Mouse (Mus musculus) intestine, postnatal 0 days (tissue): ENCODE data around the gene Zfp747. TPM values are rescaled to one million over a fixed set of nuclear protein-coding genes. Genes with fewer than 3 reads are reported as not detected.
A peak's percentile ranks its signal among the peaks of the same experiment; 100 is the strongest.

Experiments
- ATAC-seq: fragments of 200-750 bp; cut with Nextera tagmentation; 2 replicates; pipeline ENCODE4 v1.8.0; 2017; ENCODE audit warnings: mild to moderate bottlenecking, moderate TSS enrichment, moderate library complexity
- H3K27ac ChIP-seq: fragments of 300-500 bp; sonication (generic); 2 replicates; pipeline ENCODE4 v1.5.1; 2014; ENCODE audit warnings: mild to moderate bottlenecking, low read depth, low read length, moderate library complexity
- H3K27me3 ChIP-seq: fragments of 300-500 bp; sonication (generic); replicated peaks from 2 replicates; pipeline ENCODE4 v1.6.1; 2014; ENCODE audit warnings: low read length, mixed read lengths; ENCODE audit not compliant: control insufficient read depth, insufficient read depth
- H3K36me3 ChIP-seq: fragments of 300-500 bp; sonication (generic); 2 replicates; pipeline ENCODE4 v1.6.1; 2014; ENCODE audit warnings: mild to moderate bottlenecking, moderate library complexity; ENCODE audit not compliant: control insufficient read depth, insufficient read depth
- H3K4me1 ChIP-seq: fragments of 300-500 bp; sonication (generic); replicated peaks from 2 replicates; pipeline ENCODE4 v1.6.1; 2014; ENCODE audit warnings: antibody characterized with exemption, low read length, mixed read lengths; ENCODE audit not compliant: control insufficient read depth, insufficient read depth
- H3K4me2 ChIP-seq: fragments of 300-500 bp; sonication (generic); replicated peaks from 2 replicates; pipeline ENCODE4 v1.6.1; 2014; ENCODE audit warnings: low read depth, mild to moderate bottlenecking, moderate library complexity
- H3K4me3 ChIP-seq: fragments of 300-500 bp; sonication (generic); 2 replicates; pipeline ENCODE4 v1.5.1; 2014; ENCODE audit warnings: low read depth, low read length
- H3K9ac ChIP-seq: fragments of 300-500 bp; sonication (generic); 2 replicates; pipeline ENCODE4 v1.6.1; 2014; ENCODE audit warnings: mild to moderate bottlenecking, low read depth, low read length
- H3K9me3 ChIP-seq: fragments of 300-500 bp; sonication (generic); 2 replicates; pipeline ENCODE4 v1.6.1; 2016; ENCODE audit warnings: mixed run types; ENCODE audit not compliant: control insufficient read depth
- CTCF ChIP-seq: sonication (generic); IDR thresholded peaks from 2 replicates; pipeline ENCODE4 v1.5.1; 2016; ENCODE audit warnings: low read depth, mild to moderate bottlenecking, control low read depth, antibody characterized with exemption, moderate library complexity
- WGBS: fragments of 180-500 bp; shearing (Covaris S2); extraction: QIAGEN DNeasy Blood & Tissue Kit; methylation state at CpG from one replicate; pipeline ENCODE4 v1.1.7; 2014; 5-methylcytosine and 5-hydroxymethylcytosine counted together
- polyA plus RNA-seq: library from polyadenylated mRNA; unstranded; fragments of >200 nt; fragmentation: Nextera tagmentation; extraction: Ambion mirVana; gene quantifications from 2 replicates; pipeline ENCODE4 v1.2.1, GENCODE M21; 2015

The Zfp747 gene
- polyA plus RNA-seq, 1 experiment from 2014 or later = 7.3 TPM

- H3K4me1 ChIP-seq = 0 out of 2 replicates have a peak, but pooled peaks cover 2% of the 10 kb centered on the region
- H3K4me2 ChIP-seq = no peak overlapping the region
- no peaks in the 10 kb centered on the region for H3K36me3 ChIP-seq
- no peak for TF ChIP-seq CTCF
- no peaks in the 10 kb centered on the region for H3K9me3 ChIP-seq
- no peak overlapping the region for H3K4me3 ChIP-seq
- H3K27ac ChIP-seq = no peak overlapping the region
- no peaks in the 10 kb centered on the region for H3K27me3 ChIP-seq
- H3K9ac ChIP-seq = no peak overlapping the region
- no peak for ATAC-seq
- 83% methylated on average over 5 of the region's 5 CpGs for WGBS
These were observed 24.4 kb downstream of the Zfp747 start for GRCm38 (mm10) chr7:127351230-127352004.

DNA sequence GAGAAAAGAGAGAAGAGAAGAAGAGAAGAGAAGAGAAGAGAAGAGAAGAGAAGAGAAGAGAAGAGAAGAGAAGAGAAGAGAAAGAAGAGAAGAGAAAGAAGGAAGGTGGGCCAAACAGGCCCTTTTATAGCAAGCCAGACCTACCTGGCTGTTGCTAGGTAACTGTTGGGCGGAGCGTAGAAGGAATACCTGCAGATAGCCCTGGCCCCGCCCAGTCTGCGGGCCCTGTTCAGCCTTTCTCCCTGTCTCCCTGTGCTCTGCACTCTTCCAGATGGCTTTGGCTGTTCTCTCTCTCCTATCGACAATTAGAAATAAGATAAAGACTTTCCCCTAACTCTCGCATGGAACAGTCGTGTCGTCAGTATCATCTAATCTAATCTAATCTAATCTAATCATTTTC lies 29.2 kb downstream of the Zfp747 start:
- WGBS = 8% methylated on average over 8 of the region's 8 CpGs
- peak overlapping the region; percentile 75 for H3K4me3 ChIP-seq
- TF ChIP-seq CTCF = no peak
- H3K4me1 ChIP-seq = peaks cover 2% of the 10 kb centered on the region; the same call in 1 of the 2 replicates
- H3K4me2 ChIP-seq = peak overlapping the region; percentile 84
- H3K27ac ChIP-seq = peak overlapping the region; percentile 99
- H3K27me3 ChIP-seq = no peaks in the 10 kb centered on the region
- ATAC-seq = peak; percentile 52
- H3K9me3 ChIP-seq = no peaks in the 10 kb centered on the region
- H3K36me3 ChIP-seq = peaks cover 8% of the 10 kb centered on the region; the same call in 1 of the 2 replicates
- peak overlapping the region; percentile 85 for H3K9ac ChIP-seq

DNA sequence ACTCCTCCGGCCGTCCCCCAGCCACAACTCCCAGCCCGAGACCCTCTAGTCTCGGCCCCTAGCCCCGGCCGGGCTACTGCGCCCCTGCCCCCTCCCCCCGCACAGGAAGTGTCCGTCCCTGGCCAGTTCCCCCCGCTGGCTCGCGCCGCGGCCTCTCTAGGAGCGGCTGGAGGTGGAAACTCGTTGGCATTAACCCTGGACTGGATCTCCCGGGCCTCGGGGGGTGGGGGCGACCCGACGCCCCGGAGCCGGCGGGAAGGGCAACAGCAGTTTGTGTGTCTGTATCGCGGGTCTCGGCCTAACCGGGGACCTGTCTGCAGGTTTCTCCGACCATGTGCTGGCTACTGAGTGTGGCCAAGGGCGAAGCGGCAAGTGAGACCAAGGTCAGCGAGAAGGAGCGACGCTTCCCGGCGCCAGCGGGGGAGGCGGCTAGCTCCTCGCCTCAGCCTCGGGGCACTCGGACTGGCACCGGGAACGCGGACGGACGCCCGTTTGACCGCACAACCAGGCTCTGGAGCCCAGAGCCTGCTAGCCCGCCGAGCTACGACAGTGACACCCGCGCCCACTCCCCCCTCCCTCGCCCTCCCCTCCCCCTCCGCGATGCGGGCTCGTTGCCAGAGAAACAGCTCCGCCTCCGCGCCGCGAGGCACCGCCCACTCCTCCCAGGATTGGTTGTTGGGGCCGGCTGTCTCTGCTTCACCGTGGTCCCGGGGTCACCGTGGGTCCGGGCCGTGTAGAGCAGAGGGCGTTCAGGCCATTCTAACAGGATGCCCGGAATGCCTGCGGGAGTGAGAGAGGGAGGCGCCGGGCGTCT lies 30.1 kb downstream of the Zfp747 start, which contains the start of gene Zfp768:
Gene Zfp768, minus strand, starts transcription at position 78 of the 814 bp plus-strand sequence.
- Histone ChIP-seq H3K27ac (peak within 1 kb of the TSS; percentile 99), H3K4me3 (peak within 1 kb of the TSS; percentile 75), H3K36me3 (peaks cover 8% of the 10 kb centered on the region; the same call in 1 of the 2 replicates), H3K27me3 (no peaks in the 10 kb centered on the region), H3K4me2 (peak within 1 kb of the TSS; percentile 84), H3K9me3 (no peaks in the 10 kb centered on the region), H3K9ac (peak within 1 kb of the TSS; percentile 85), H3K4me1 (peaks cover 2% of the 10 kb centered on the region; the same call in 1 of the 2 replicates)
- TF ChIP-seq CTCF = no peak
- WGBS = under 1% methylated on average over 73 of the region's 76 CpGs
- ATAC-seq = peak; percentile 86

DNA sequence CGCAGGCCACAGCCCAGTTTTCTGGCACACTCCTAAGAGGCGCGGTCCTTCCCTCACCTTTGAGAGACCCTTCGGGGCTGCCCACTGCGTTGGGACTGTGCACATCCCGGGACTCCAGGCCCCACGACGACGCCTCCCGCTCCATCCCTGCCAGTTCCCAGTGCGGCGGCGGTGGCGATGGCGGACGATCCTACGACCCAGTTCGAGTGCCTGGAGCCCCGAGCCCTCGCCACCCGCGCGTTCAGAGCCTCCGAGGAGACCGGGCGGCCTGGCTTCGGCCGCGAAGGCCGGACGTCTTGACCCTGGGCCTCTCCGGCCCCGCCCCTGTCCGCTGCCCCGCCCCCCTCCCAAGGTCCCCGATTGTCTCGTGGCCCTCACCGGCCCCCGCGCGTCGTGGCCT lies 30.8 kb downstream of the Zfp747 start:
- peak overlapping the region; percentile 85 for H3K9ac ChIP-seq
- H3K27ac ChIP-seq = peak overlapping the region; percentile 99
- peak; percentile 41 for ATAC-seq
- H3K9me3 ChIP-seq = no peaks in the 10 kb centered on the region
- peak overlapping the region; percentile 84 for H3K4me2 ChIP-seq
- H3K4me3 ChIP-seq = peak overlapping the region; percentile 75
- H3K36me3 ChIP-seq = peaks cover 8% of the 10 kb centered on the region; the same call in 1 of the 2 replicates
- H3K4me1 ChIP-seq = peaks cover 2% of the 10 kb centered on the region; the same call in 1 of the 2 replicates
- TF ChIP-seq CTCF = no peak
- WGBS = under 1% methylated on average over 41 of the region's 42 CpGs
- H3K27me3 ChIP-seq = no peaks in the 10 kb centered on the region

DNA sequence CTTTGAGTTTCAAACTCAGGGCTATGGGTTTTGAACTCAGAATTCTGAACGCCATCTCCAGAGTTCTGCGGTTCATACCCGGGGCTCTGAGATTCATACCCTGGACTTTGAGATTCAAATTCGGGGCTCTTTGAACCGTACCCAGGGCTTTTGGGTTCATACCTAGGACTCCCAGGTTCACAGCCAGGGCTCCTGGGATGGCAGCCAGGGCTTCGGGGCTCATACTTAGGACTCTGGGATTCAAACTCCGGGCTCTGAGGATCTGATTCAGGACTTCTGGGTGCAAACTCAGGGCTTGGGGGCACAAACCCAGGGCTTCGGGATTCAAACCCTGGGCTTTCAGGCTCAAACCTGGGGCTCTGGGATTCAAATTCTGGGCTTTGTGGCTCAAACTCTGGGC lies 31.5 kb downstream of the Zfp747 start:
- H3K4me2 ChIP-seq = peak overlapping the region; percentile 84
- ATAC-seq = no peak
- peaks cover 8% of the 10 kb centered on the region; the same call in 1 of the 2 replicates for H3K36me3 ChIP-seq
- no peaks in the 10 kb centered on the region for H3K9me3 ChIP-seq
- H3K27me3 ChIP-seq = no peaks in the 10 kb centered on the region
- peak overlapping the region; percentile 75 for H3K4me3 ChIP-seq
- no peak overlapping the region for H3K27ac ChIP-seq
- TF ChIP-seq CTCF = no peak
- H3K9ac ChIP-seq = peak overlapping the region; percentile 85
- H3K4me1 ChIP-seq = peaks cover 2% of the 10 kb centered on the region; the same call in 1 of the 2 replicates
- 86% methylated on average over 8 of the region's 8 CpGs for WGBS
